Mouse (Mus musculus) mesoderm, embryonic 11.5 days (tissue): ENCODE data around the gene Pdcd6.
A peak's percentile ranks its signal among the peaks of the same experiment; 100 is the strongest.

Experiments
- DNase-seq: peaks from one replicate; pipeline ENCODE4 v3.0.0-alpha.2; 2012; ENCODE audit warnings: low read depth, low spot score

Pdcd6 gene

GRCm38 (mm10) chr13:74282299-74282698 is 35.1 kb downstream of the Pdcd6 start:
- DNase-seq = no peak

- no peak for DNase-seq
Measured at GRCm38 (mm10) chr13:74275726-74276125, 41.7 kb downstream of the Pdcd6 start.

GRCm38 (mm10) chr13:74260231-74260992 is 57.0 kb downstream of the Pdcd6 start:
- DNase-seq = peak; percentile 69

DNA sequence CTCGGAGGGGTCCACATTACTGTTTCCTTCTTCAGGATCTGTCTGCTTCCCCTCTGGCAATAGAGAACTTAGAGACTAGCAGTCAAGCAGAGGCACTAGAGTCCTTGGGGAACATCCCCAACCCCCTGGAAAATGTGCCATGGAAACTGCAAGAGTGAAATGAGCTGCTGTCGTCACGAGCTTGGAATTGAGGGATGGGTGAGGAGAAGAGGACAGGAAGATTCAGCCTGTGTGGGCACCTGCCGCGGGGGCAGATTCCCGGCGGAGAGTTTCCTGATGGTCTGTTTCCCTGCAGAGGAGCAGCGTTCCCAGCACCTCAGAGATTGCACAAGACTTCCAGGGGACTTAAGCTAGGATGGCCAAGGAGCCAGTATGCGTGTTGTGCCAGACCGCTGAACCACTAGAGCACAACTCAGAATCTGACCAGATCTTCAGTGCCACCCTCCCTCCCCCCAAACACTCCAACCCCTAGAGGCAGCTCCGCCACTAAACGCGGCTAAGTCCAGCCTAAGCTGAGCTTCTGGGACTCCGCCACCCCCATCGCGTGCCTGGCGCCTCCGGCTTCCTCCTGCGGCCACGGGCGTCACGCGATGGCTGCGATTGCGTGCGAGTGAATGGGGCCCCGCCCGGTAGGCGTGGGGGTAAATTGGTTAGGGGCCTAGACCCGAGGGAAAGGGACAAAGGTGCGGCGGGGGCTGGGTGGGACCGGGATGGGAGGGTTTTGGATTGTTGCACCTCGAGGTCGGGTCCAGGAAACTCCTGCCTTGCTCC is 57.7 kb downstream of the Pdcd6 start:
- DNase-seq = peak; percentile 52
